Mouse (Mus musculus) MEL (cell line): ENCODE measurements around the gene Rp9. TPM values are rescaled to one million over a fixed set of nuclear protein-coding genes. Genes with fewer than 3 reads are reported as not detected.

Source experiments
- DNase-seq: peaks from one replicate; pipeline ENCODE4 v3.0.0; 2011; ENCODE audit warnings: low read depth, low spot score
- H3K27ac ChIP-seq: 2 replicates; pipeline ENCODE4 v1.5.1; 2012; ENCODE audit warnings: low read depth, mild to moderate bottlenecking, control low read depth, low read length, moderate library complexity; ENCODE audit not compliant: control insufficient read depth
- H3K27me3 ChIP-seq, 2 experiments: fragments of 150-350 bp in 1 of 2; sonication (generic) in 1 of 2; 2 replicates each; pipeline ENCODE4 v1.6.1; 2012; ENCODE audit warnings: low read length in 2 of 2, mild to moderate bottlenecking in 2 of 2, improper control_type of control experiment in 1 of 2, moderate library complexity in 1 of 2; ENCODE audit not compliant: insufficient read depth in 2 of 2, control insufficient read depth in 1 of 2
- H3K36me3 ChIP-seq, 2 experiments: 2 replicates each; pipeline ENCODE4 v1.6.1; 2012 to 2014; ENCODE audit warnings: low read length in 2 of 2, improper control_type of control experiment in 1 of 2, inconsistent platforms in 1 of 2, mild to moderate bottlenecking in 1 of 2; ENCODE audit not compliant: insufficient read depth in 2 of 2, control insufficient read depth in 1 of 2
- H3K4me1 ChIP-seq, 2 experiments: fragments of 150-350 bp in 1 of 2; sonication (generic) in 1 of 2; 2 replicates each; pipeline ENCODE4 v1.6.1; 2012; ENCODE audit warnings: low read length in 2 of 2, improper control_type of control experiment in 1 of 2, mild to moderate bottlenecking in 1 of 2; ENCODE audit not compliant: insufficient read depth in 2 of 2, control insufficient read depth in 1 of 2
- H3K4me3 ChIP-seq, 2 experiments: fragments of 150-350 bp in 1 of 2; sonication (generic) in 1 of 2; 2 replicates each; pipeline ENCODE4 v1.5.1; 2012; ENCODE audit warnings: low read depth in 2 of 2, low read length in 2 of 2, mild to moderate bottlenecking in 2 of 2, moderate library complexity in 2 of 2, control low read depth in 1 of 2, improper control_type of control experiment in 1 of 2; ENCODE audit not compliant: control insufficient read depth in 1 of 2, insufficient read depth in 1 of 2
- H3K79me2 ChIP-seq: 2 replicates; pipeline ENCODE4 v1.6.1; 2012; ENCODE audit warnings: mild to moderate bottlenecking, low read length, moderate library complexity; ENCODE audit not compliant: control insufficient read depth, poor library complexity, insufficient read depth
- H3K9ac ChIP-seq: 2 replicates; pipeline ENCODE4 v1.6.1; 2012; ENCODE audit warnings: low read depth, mild to moderate bottlenecking, control low read depth, low read length, moderate library complexity; ENCODE audit not compliant: control insufficient read depth, poor library complexity, severe bottlenecking
- H3K9me3 ChIP-seq: fragments of 150-350 bp; sonication (generic); replicated peaks from 2 replicates; pipeline ENCODE4 v1.6.1; 2012; ENCODE audit warnings: mild to moderate bottlenecking, low read length, improper control_type of control experiment, moderate library complexity; ENCODE audit not compliant: insufficient read depth
- BHLHE40 ChIP-seq: IDR thresholded peaks from 2 replicates; pipeline ENCODE4 v1.6.1; 2012; ENCODE audit warnings: low read depth, mild to moderate bottlenecking, inconsistent platforms, low read length, improper control_type of control experiment, borderline replicate concordance
- CHD1 ChIP-seq: IDR thresholded peaks from 2 replicates; pipeline ENCODE4 v1.6.1; 2012; ENCODE audit warnings: low read depth, mild to moderate bottlenecking, inconsistent platforms, low read length, improper control_type of control experiment
- CHD2 ChIP-seq: IDR thresholded peaks from 2 replicates; pipeline ENCODE4 v1.6.1; 2011; ENCODE audit warnings: low read length, improper control_type of control experiment
- ELF1 ChIP-seq: IDR thresholded peaks from 2 replicates; pipeline ENCODE4 v1.6.1; 2014; ENCODE audit warnings: low read depth, mild to moderate bottlenecking, inconsistent platforms, low read length, improper control_type of control experiment, moderate library complexity
- EP300 ChIP-seq, 2 experiments: IDR thresholded peaks; 2 replicates each; pipeline ENCODE4 v1.6.1; 2011; ENCODE audit warnings: improper control_type of control experiment in 2 of 2, low read length in 2 of 2, low read depth in 1 of 2, mild to moderate bottlenecking in 1 of 2
- GATA1 ChIP-seq: IDR thresholded peaks from 2 replicates; pipeline ENCODE4 v1.6.1; 2011; ENCODE audit warnings: low read depth, low read length, improper control_type of control experiment
- HCFC1 ChIP-seq: IDR thresholded peaks from 2 replicates; pipeline ENCODE4 v1.6.1; 2012; ENCODE audit warnings: low read depth, mild to moderate bottlenecking, inconsistent platforms, low read length, improper control_type of control experiment, moderate library complexity
- JUND ChIP-seq: IDR thresholded peaks from 2 replicates; pipeline ENCODE4 v1.6.1; 2011; ENCODE audit warnings: low read depth, mild to moderate bottlenecking, improper control_type of control experiment, low read length
- MAFK ChIP-seq: IDR thresholded peaks from 2 replicates; pipeline ENCODE4 v1.6.1; 2011; ENCODE audit warnings: low read depth, mild to moderate bottlenecking, low read length, improper control_type of control experiment, borderline replicate concordance
- MAX ChIP-seq: IDR thresholded peaks from 2 replicates; pipeline ENCODE4 v1.6.1; 2011; ENCODE audit warnings: low read length, improper control_type of control experiment
- MAZ ChIP-seq: IDR thresholded peaks from 2 replicates; pipeline ENCODE4 v1.6.1; 2012; ENCODE audit warnings: low read depth, mild to moderate bottlenecking, inconsistent platforms, low read length, improper control_type of control experiment
- MEF2A ChIP-seq: IDR thresholded peaks from 2 replicates; pipeline ENCODE4 v1.6.1; 2014; ENCODE audit warnings: low read depth, mild to moderate bottlenecking, inconsistent platforms, low read length, improper control_type of control experiment; ENCODE audit not compliant: poor library complexity, insufficient replicate concordance, severe bottlenecking; ENCODE audit errors: extremely low read depth
- MYC ChIP-seq: IDR thresholded peaks from 2 replicates; pipeline ENCODE4 v1.6.1; 2011; ENCODE audit warnings: low read depth, mild to moderate bottlenecking, low read length, improper control_type of control experiment, moderate library complexity
- NELFE ChIP-seq: IDR thresholded peaks from 2 replicates; pipeline ENCODE4 v1.6.1; 2011; ENCODE audit warnings: low read depth, low read length, improper control_type of control experiment
- NRF1 ChIP-seq: IDR thresholded peaks from 2 replicates; pipeline ENCODE4 v1.6.1; 2014; ENCODE audit warnings: low read depth, mild to moderate bottlenecking, inconsistent platforms, low read length, improper control_type of control experiment, moderate library complexity; ENCODE audit not compliant: poor library complexity, insufficient read depth, severe bottlenecking
- POLR2A ChIP-seq, 2 experiments: IDR thresholded peaks; 2 replicates each; pipeline ENCODE4 v1.6.1; 2011 to 2012; ENCODE audit warnings: low read length in 2 of 2, mild to moderate bottlenecking in 2 of 2, control low read depth in 1 of 2, improper control_type of control experiment in 1 of 2, low read depth in 1 of 2, moderate library complexity in 1 of 2; ENCODE audit not compliant: control insufficient read depth in 1 of 2, insufficient read depth in 1 of 2, poor library complexity in 1 of 2
- POLR2AphosphoS2 ChIP-seq: IDR thresholded peaks from 2 replicates; pipeline ENCODE4 v1.6.1; 2011; ENCODE audit warnings: low read length, improper control_type of control experiment
- SIN3A ChIP-seq: IDR thresholded peaks from 2 replicates; pipeline ENCODE4 v1.6.1; 2012; ENCODE audit warnings: low read length, improper control_type of control experiment, inconsistent platforms
- SMC3 ChIP-seq: IDR thresholded peaks from 2 replicates; pipeline ENCODE4 v1.6.1; 2011; ENCODE audit warnings: low read depth, low read length, improper control_type of control experiment
- TAL1 ChIP-seq: IDR thresholded peaks from 2 replicates; pipeline ENCODE4 v1.6.1; 2012; ENCODE audit warnings: mild to moderate bottlenecking, inconsistent platforms, low read length, moderate library complexity, mixed read lengths
- TCF12 ChIP-seq: IDR thresholded peaks from 2 replicates; pipeline ENCODE4 v1.6.1; 2014; ENCODE audit warnings: low read depth, mild to moderate bottlenecking, inconsistent platforms, low read length, improper control_type of control experiment, moderate library complexity
- UBTF ChIP-seq: IDR thresholded peaks from 2 replicates; pipeline ENCODE4 v1.6.1; 2012; ENCODE audit warnings: low read depth, mild to moderate bottlenecking, inconsistent platforms, low read length, improper control_type of control experiment, moderate library complexity, borderline replicate concordance; ENCODE audit not compliant: insufficient read depth
- USF1 ChIP-seq: IDR thresholded peaks from 2 replicates; pipeline ENCODE4 v1.6.1; 2014; ENCODE audit warnings: low read depth, mild to moderate bottlenecking, inconsistent platforms, low read length, improper control_type of control experiment, moderate library complexity
- ZC3H11A ChIP-seq: IDR thresholded peaks from 2 replicates; pipeline ENCODE4 v1.6.1; 2012; ENCODE audit warnings: low read depth, mild to moderate bottlenecking, inconsistent platforms, low read length, improper control_type of control experiment
- ZNF384 ChIP-seq: IDR thresholded peaks from 2 replicates; pipeline ENCODE4 v1.6.1; 2012; ENCODE audit warnings: low read depth, mild to moderate bottlenecking, inconsistent platforms, low read length, improper control_type of control experiment
- polyA plus RNA-seq, 2 experiments: library from polyadenylated mRNA; stranded (reverse) in 1 of 2; unstranded in 1 of 2; fragments of >175 nt in 1 of 2; fragments of >200 nt in 1 of 2; gene quantifications; 2 replicates each; pipeline versions ENCODE4 v1.2.1 to v1.2.4; 2012; ENCODE audit warnings: low replicate concordance in 2 of 2, low read depth in 1 of 2; ENCODE audit not compliant: insufficient read length in 2 of 2, insufficient read depth in 1 of 2, missing spikeins in 1 of 2
- total RNA-seq: library from RNA; depleted of rRNA; stranded (reverse); fragments of 300-350 nt; gene quantifications from 2 replicates; pipeline ENCODE4 v1.2.3, GENCODE M21; 2012

Rp9 gene
- total and polyA plus RNA-seq, 3 experiments = 225 to 417 (median 405) TPM

DNA sequence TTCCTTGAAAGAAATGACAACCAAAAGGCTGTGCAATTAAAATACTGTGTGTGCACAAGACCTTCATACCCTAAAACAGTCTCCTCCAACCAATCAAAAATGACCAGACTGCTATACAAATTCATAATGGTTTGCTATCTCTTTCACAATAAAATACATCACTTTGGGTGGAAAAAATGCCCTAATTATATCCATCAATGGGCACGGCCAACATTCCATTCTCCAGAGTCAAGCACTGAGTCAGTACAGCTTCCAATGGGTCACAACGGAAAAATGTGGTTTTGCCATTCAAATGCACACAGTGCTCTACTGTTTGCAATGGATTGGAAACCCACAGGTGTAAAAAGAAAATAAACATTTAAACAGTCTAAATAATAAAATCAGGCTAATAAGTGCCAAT lies 83.7 kb downstream of the Rp9 start:
- Histone ChIP-seq H3K9me3 (no peaks in the 10 kb centered on the region), H3K9ac (peak overlapping the region; percentile 26), H3K79me2 (peaks cover 72% of the 10 kb centered on the region), H3K27me3 (no peaks in the 10 kb centered on the region), H3K27ac (no peak overlapping the region), H3K4me1 (peaks cover 21 to 42% of the 10 kb centered on the region in 2 experiments), H3K4me3 (peak overlapping the region in 1 of 2 experiments; percentile 73; a peak in 2 of 4 replicates), H3K36me3 (peaks cover 58 to 59% of the 10 kb centered on the region in 2 experiments)
- DNase-seq = no peak
- TF ChIP-seq POLR2A (IDR thresholded peaks at IDR 0.05; ENCODE audit: control insufficient read depth in 1 of 2, insufficient read depth in 1 of 2, low read depth in 1 of 2, low read length in 2 of 2, poor library complexity in 1 of 2) = no peak
- TF ChIP-seq MAX = no peak
- TF ChIP-seq HCFC1 = no peak
- no peak for TF ChIP-seq TAL1
- TF ChIP-seq MYC = no peak
- TF ChIP-seq NRF1 = no peak
- no peak for TF ChIP-seq ELF1

DNA sequence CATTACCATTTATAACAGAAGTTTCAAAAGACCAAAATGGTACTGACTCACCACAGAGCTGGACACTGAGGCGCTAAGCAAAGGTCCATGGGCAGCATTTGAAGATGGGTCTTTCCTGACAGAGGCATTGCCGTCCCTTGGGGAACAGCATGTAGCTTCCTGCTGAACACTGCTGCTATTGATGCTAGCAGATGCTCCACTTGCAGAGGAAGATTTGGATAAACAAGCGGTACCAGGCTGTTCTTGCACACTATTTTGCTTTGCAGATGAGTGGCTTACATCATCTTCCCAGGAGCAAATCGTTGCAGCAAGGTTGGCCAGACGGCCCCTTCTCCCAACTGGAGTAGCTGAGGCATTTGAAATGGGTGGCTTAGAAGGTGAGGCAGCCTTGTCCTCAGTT lies 93.5 kb downstream of the Rp9 start:
- peaks cover 28% of the 10 kb centered on the region for H3K79me2 ChIP-seq
- H3K4me1 ChIP-seq = no peaks in the 10 kb centered on the region
- H3K9me3 ChIP-seq = no peaks in the 10 kb centered on the region
- no peak for DNase-seq
- H3K4me3 ChIP-seq = no peak overlapping the region
- peak in 1 of 2 experiments; percentile 44; a peak in 2 of 4 replicates for TF ChIP-seq POLR2A (IDR thresholded peaks at IDR 0.05; ENCODE audit: control insufficient read depth in 1 of 2, insufficient read depth in 1 of 2, low read depth in 1 of 2, low read length in 2 of 2, poor library complexity in 1 of 2)
- TF ChIP-seq NRF1 = no peak
- H3K27me3 ChIP-seq = no peaks in the 10 kb centered on the region
- H3K9ac ChIP-seq = no peak overlapping the region
- no peak overlapping the region for H3K27ac ChIP-seq
- H3K36me3 ChIP-seq = peaks cover 2 to 92% of the 10 kb centered on the region in 2 experiments

DNA sequence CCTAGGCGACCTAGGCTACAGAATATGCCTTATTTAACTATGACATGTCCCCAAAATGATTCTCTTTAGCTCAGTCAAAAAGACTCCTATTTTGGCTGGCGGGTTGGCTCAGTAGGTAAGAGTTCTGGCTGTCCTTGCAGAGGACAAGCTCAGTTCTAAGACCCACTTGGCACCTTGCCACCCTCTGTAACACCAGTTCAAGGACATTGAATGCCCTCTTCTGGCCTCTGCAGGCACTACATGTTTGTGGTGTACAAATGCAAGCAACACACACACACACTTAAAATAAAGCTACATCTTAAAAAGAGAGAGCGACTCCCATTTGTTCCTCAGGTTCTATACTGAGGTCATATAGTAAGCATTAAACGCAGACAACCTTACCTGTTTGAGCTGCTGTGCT lies 96.8 kb downstream of the Rp9 start:
- H3K9ac ChIP-seq = no peak overlapping the region
- peak; percentile 86 for DNase-seq
- H3K36me3 ChIP-seq = peaks cover 8 to 96% of the 10 kb centered on the region in 2 experiments
- H3K79me2 ChIP-seq = peaks cover 15% of the 10 kb centered on the region; the same call in 1 of the 2 replicates
- H3K9me3 ChIP-seq = no peaks in the 10 kb centered on the region
- no peak overlapping the region for H3K27ac ChIP-seq
- H3K27me3 ChIP-seq = no peaks in the 10 kb centered on the region
- H3K4me3 ChIP-seq = no peak overlapping the region
- peaks cover 3% of the 10 kb centered on the region in 2 experiments; a peak in 2 of 4 replicates for H3K4me1 ChIP-seq
- TF ChIP-seq BHLHE40 (no peak), MEF2A (no peak), POLR2AphosphoS2 (0 out of 2 replicates have a peak, but pooled peaks have one; percentile 40), MYC (no peak), CHD2 (no peak), SIN3A (peak; percentile 15; the same call in 1 of the 2 replicates), MAFK (no peak), JUND (no peak), TCF12 (no peak), MAZ (no peak), GATA1 (no peak), USF1 (no peak), ZC3H11A (peak; percentile 10; the same call in 1 of the 2 replicates), CHD1 (no peak), TAL1 (no peak), NELFE (no peak), HCFC1 (no peak), EP300 (IDR thresholded peaks at IDR 0.05; ENCODE audit: low read depth in 1 of 2, low read length in 2 of 2) (no peak), ZNF384 (no peak), SMC3 (peak; percentile 65), UBTF (no peak)
